Mouse (Mus musculus): ENCODE data around the gene Gm9803. TPM values are rescaled to one million over a fixed set of nuclear protein-coding genes. Genes with fewer than 3 reads are reported as not detected.
A peak's percentile ranks its signal among the peaks of the same experiment; 100 is the strongest.
"Not testable (repeated sequence)": the region's sequence is repeated elsewhere in the genome, so short reads cannot be mapped to it uniquely, and the experiment has no call there.

The Gm9803 gene
- total RNA-seq (2021) = 10 to 100 TPM in 1 of 2 experiments, 1 to 10 TPM in 1; 9.6 to 17.4 TPM

- DNase-seq; intact Hi-C loops (cut with DNase I): not testable (repeated sequence)
Measured at GRCm38 (mm10) chr10:43523931-43524330, at the start of gene Gm9803. Gm9803 (plus strand) TSS chr10:43524084.

DNA sequence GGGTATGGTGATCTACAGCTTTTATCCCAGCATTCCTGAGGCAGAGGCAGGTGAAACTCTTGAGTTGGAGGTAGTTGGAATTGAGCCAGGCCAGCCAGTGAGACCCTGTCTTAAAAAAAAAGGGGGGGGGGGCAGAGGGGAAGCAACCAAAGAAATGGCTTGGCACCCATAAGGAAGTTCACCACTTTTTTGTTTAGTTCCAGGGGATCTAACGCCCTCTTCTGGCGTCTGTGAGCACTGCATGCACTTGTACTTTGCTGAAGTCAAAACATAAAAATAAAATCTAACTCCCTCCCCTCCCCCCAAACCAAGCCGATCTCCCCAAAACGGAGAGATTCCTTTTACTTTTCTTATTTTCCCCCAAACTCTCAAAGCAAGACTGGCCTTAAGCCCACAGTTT is 48.5 kb upstream of the Gm9803 start:
- intact Hi-C loops (cut with DNase I) = loop anchor here (5.0 kb wide), 1 partner anchor 303 kb away; the partner anchor contains the start of genes 9030612E09Rik and Sobp
- no peak for DNase-seq

DNA sequence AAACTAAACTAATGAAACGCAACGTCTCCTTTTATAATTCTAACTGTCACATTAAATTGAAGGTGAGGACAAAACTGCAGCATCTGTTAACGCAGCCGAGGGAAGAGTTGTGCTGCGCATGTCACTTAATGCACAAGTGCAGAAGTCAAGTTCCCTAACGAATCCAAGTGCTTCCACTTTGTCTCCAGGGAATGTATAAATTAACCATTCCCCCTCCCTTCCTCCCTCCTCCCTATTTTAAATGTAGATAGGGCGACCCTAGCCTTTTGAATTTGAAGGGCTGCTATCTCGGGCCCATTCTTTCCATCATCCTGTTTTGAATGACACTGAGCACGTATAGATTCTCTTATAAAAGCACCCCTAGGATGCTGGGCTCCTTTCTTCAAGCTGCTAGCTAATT is 46.4 kb upstream of the Gm9803 start:
- DNase-seq = no peak
- intact Hi-C loops (cut with DNase I) = loop anchor here (5.0 kb wide), 1 partner anchor 305 kb away; the partner anchor contains the start of genes 9030612E09Rik and Sobp

GRCm38 (mm10) chr10:43477865-43478681 is 45.8 kb upstream of the Gm9803 start:
- DNase-seq = peak; percentile 50 to 56
- intact Hi-C loops (cut with DNase I) = loop anchor here (2.0 to 5.0 kb wide), 3 partner anchors 25 to 306 kb away; partner anchors contain the start of genes 9030612E09Rik, Pdss2 and Sobp

GRCm38 (mm10) chr10:43478751-43479435 is 45.0 kb upstream of the Gm9803 start, which contains the start of gene Bend3:
Bend3 (plus strand) TSS chr10:43478831.
- peak; percentile 45 to 65 for DNase-seq
- intact Hi-C loops (cut with DNase I) = loop anchor here (1.0 to 5.0 kb wide), 4 partner anchors 26 to 307 kb away; partner anchors contain the start of genes 1700021F05Rik, 9030612E09Rik, Pdss2 and Sobp

- intact Hi-C loops (cut with DNase I) = loop anchor here (1.0 to 5.0 kb wide), 4 partner anchors 27 to 307 kb away; partner anchors contain the start of genes 1700021F05Rik, 9030612E09Rik, Pdss2 and Sobp
Measured at GRCm38 (mm10) chr10:43479436-43480157, 44.3 kb upstream of the Gm9803 start.

GRCm38 (mm10) chr10:43480227-43480849 is 43.5 kb upstream of the Gm9803 start:
- intact Hi-C loops (cut with DNase I) = no loop called here

More at GRCm38 (mm10) chr10:43479436-43480157, 44.3 kb upstream of the Gm9803 start:
- peak; percentile 89 to 92 for DNase-seq

GRCm38 (mm10) chr10:43481179-43481578 is 42.7 kb upstream of the Gm9803 start:
- intact Hi-C loops (cut with DNase I) = no loop called here
- no peak for DNase-seq

More at GRCm38 (mm10) chr10:43480227-43480849, 43.5 kb upstream of the Gm9803 start:
- DNase-seq = no peak

DNA sequence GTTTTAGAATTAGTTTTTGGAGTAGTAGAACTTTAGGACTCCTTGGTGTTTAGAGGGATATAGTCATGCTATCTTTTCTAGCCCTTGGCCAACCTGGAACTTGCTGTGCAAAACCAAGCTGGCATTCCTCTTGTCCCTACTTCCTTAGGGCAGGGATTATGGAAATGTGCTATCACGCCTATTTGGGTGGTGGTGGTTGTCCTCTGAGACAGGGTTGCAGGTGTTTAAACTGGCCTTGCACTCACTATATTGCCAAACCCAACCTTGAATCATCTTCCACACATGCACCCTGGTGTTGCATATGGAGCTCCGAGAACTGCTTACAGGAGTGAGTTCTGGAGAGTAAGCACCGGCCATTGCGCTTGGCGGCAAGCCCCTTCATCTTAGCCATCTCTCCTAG is 41.9 kb upstream of the Gm9803 start:
- intact Hi-C loops (cut with DNase I) = loop anchor here (1.0 kb wide), 1 partner anchor 35 kb away; no protein-coding TSS in a partner anchor
- DNase-seq = no peak

GRCm38 (mm10) chr10:43483426-43483995 is 40.4 kb upstream of the Gm9803 start:
- intact Hi-C loops (cut with DNase I) = no loop called here
- DNase-seq = peak; percentile 46 to 57

GRCm38 (mm10) chr10:43485751-43486268 is 38.1 kb upstream of the Gm9803 start:
- intact Hi-C loops (cut with DNase I) = no loop called here
- no peak for DNase-seq

DNA sequence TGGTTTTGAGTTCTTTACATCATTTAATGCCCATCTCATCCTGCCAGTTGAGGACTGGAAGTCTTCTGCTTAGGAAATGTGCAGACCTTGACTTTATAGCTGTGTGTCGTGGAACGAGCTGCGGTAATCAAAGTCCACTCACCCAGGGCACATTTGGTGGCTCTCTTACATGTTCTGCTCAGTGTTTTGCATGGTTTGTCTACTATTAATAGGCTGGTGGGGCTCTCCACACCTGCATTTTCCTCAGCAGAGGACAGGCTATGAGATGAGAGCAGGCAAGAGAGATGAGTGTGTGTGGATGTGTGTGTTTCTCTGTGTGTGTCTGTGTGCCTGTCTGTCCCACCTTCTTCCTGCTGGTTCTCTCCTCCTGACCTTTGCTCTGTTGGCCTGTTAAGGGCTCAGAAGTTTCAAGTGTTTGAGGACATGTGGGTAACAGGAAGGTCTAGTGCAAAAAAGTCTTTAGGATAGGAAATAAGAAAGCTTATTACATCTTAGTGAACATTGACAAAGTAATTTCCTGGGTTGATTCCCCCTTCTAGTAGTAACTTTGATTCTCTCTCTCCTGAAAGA is 36.4 kb upstream of the Gm9803 start:
- DNase-seq = no peak

DNA sequence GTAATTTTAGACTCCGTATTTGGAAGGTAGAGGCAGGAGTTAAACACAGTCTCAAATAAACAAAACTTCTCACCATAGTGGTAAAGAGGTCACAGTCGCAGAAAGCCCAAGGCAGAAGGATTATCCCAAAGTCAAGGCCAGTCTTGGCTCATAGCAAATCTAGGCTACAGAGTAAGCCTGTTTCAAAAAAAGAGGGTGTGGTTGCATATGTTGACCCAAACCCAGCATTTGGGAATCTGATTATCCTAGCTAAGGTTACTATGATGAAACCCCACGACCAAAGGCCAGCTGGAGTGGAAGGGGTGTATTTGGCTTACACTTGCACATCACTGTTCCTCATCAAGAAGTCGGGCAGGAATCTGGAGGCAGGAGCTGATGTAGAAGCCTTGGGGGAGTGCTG is 35.6 kb upstream of the Gm9803 start:
- no peak for DNase-seq

More for the DNA sequence above, 36.4 kb upstream of the Gm9803 start:
- intact Hi-C loops (cut with DNase I) = no loop called here

GRCm38 (mm10) chr10:43489139-43489538 is 34.7 kb upstream of the Gm9803 start:
- DNase-seq = no peak
- intact Hi-C loops (cut with DNase I) = no loop called here

More for the DNA sequence above, 35.6 kb upstream of the Gm9803 start:
- intact Hi-C loops (cut with DNase I) = no loop called here

DNA sequence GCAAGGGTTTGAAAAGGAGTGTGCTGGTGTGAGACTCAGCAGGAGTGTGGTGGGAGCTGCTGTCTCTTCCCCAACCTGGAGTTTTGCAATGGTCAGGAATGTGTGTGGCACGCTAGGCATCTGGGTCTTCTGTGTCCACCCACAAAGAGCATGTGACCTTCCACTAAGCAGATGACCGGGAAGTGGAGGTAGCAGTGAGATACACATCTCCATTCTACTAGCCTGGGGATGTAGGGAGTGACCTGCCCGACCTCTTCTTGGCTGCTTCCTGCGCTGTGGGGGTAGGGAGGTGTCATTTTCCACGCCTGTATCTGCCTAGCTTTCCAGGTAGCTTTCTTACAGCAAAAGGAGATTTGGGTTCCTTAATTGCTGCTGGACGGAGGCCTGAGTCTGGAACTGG is 34.3 kb upstream of the Gm9803 start:
- intact Hi-C loops (cut with DNase I) = no loop called here
- no peak for DNase-seq

DNA sequence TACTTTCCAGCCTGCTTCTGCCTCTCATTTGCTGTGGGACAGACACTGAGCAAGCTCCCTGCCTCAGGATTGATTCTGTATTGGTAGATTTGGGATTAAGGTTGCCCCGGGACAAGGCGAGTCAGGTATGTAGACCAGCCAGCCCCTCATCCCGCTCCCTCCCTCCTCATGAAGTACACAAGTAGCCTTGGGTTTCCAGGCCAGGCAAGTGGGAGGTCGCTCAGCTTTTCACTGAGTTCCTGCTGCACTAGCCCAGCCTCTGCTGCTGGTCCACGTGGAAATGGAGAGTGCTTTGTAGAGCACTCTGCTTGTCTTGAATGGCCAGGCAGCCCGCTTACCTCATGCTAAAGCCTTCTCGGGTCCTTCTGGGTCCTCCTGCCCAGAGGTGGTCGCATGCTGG is 33.9 kb upstream of the Gm9803 start:
- intact Hi-C loops (cut with DNase I) = no loop called here
- DNase-seq = no peak

- intact Hi-C loops (cut with DNase I) = no loop called here
- no peak for DNase-seq
Measured at GRCm38 (mm10) chr10:43490846-43491245, 33.0 kb upstream of the Gm9803 start.

DNA sequence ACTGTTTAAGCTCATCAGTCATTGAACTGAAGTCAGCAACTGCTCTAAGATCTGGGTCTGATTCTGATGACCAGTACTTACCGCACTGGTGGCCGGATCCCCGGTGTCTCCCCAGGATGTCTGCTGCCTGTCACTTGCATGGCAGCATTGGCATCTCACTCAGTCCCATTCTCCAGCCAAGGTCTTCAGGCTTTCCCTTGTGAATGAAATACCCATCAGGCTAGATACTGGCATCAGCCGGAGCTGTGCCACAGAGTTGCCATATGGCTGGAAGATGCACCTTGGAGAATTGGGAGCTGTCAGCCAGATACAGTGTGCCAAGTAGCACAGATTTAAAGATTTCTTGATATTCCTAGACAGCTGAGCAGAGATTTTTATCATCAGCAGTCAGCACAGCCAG is 21.3 kb upstream of the Gm9803 start:
- intact Hi-C loops (cut with DNase I) = no loop called here
- no peak for DNase-seq

DNA sequence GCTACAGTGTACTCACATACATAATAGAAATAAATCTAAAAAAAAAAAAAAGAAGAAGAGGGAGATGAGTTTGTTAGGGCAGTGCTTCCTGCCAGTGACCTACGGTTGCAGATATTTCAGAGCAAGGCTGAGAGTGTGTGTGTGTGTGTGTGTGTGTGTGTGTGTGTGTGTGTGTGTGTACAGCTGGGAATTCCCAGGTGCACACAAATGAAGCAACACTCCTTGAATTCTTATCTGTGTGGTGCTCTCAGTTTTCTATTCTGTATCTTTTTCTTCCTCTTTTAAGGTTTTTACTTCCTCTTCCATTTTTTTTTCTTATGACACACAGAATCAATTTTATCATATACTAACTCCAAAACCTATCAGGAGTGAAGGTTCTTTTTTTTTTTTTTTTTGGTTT is 19.6 kb upstream of the Gm9803 start:
- intact Hi-C loops (cut with DNase I) = no loop called here
- DNase-seq = no peak

Data from heart, postnatal 36 days (tissue).